Mouse (Mus musculus) urinary bladder, postnatal 4 days (tissue): ENCODE results near the gene Gm49711.

Source experiments
- DNase-seq, 2 experiments: peaks; one replicate each; pipeline ENCODE4 v3.0.0; 2021 to 2022; ENCODE audit warnings: low spot score in 2 of 2

The Gm49711 gene

GRCm38 (mm10) chr16:92119013-92119515, 60.9 kb downstream of the Gm49711 start:
- no peak for DNase-seq

- DNase-seq = no peak
Measured at GRCm38 (mm10) chr16:92120899-92121531, 62.9 kb downstream of the Gm49711 start.

GRCm38 (mm10) chr16:92127226-92127625, 69.1 kb downstream of the Gm49711 start:
- DNase-seq = no peak

- no peak for DNase-seq
Measured at GRCm38 (mm10) chr16:92127666-92128065, 69.5 kb downstream of the Gm49711 start.

GRCm38 (mm10) chr16:92129843-92130242, 71.7 kb downstream of the Gm49711 start:
- DNase-seq = no peak

GRCm38 (mm10) chr16:92132511-92132910, 74.4 kb downstream of the Gm49711 start:
- DNase-seq = no peak

GRCm38 (mm10) chr16:92134148-92134764, 76.1 kb downstream of the Gm49711 start:
- no peak for DNase-seq

- DNase-seq = no peak
Measured at GRCm38 (mm10) chr16:92136275-92136674, 78.2 kb downstream of the Gm49711 start.

- no peak for DNase-seq
Measured at GRCm38 (mm10) chr16:92139386-92140261, 81.5 kb downstream of the Gm49711 start.

- DNase-seq = no peak
Measured at GRCm38 (mm10) chr16:92140328-92140727, 82.2 kb downstream of the Gm49711 start.

GRCm38 (mm10) chr16:92141021-92141420, 82.9 kb downstream of the Gm49711 start:
- no peak for DNase-seq

GRCm38 (mm10) chr16:92142426-92143012, 84.4 kb downstream of the Gm49711 start:
- DNase-seq = no peak

- no peak for DNase-seq
Measured at GRCm38 (mm10) chr16:92147631-92148366, 89.7 kb downstream of the Gm49711 start.

GRCm38 (mm10) chr16:92148367-92148728, 90.2 kb downstream of the Gm49711 start:
- DNase-seq = no peak

GRCm38 (mm10) chr16:92150975-92151374, 92.9 kb downstream of the Gm49711 start:
- no peak for DNase-seq

- no peak for DNase-seq
Measured at GRCm38 (mm10) chr16:92158021-92158455, 99.9 kb downstream of the Gm49711 start.

GRCm38 (mm10) chr16:92158461-92159091, 100.5 kb downstream of the Gm49711 start:
- DNase-seq = peak in 1 of 2 experiments; percentile 52

GRCm38 (mm10) chr16:92159114-92159513, 101.0 kb downstream of the Gm49711 start:
- no peak for DNase-seq

- DNase-seq = no peak
Measured at GRCm38 (mm10) chr16:92162289-92162688, 104.2 kb downstream of the Gm49711 start.

- no peak for DNase-seq
Measured at GRCm38 (mm10) chr16:92163545-92163944, 105.4 kb downstream of the Gm49711 start.

GRCm38 (mm10) chr16:92176052-92176451, 117.9 kb downstream of the Gm49711 start:
- no peak for DNase-seq
